Mouse (Mus musculus): ENCODE results near the gene Intu.

Intu gene

GRCm38 (mm10) chr3:40531286-40532141 is at the start of gene Intu:
Gene Intu, plus strand, starts transcription at chr3:40531286.
- DNase-seq (ENCODE audit: low spot score): no peak

- DNase-seq (ENCODE audit: low spot score): no peak
Measured at GRCm38 (mm10) chr3:40483221-40483654, 47.8 kb upstream of the Intu start.

DNA sequence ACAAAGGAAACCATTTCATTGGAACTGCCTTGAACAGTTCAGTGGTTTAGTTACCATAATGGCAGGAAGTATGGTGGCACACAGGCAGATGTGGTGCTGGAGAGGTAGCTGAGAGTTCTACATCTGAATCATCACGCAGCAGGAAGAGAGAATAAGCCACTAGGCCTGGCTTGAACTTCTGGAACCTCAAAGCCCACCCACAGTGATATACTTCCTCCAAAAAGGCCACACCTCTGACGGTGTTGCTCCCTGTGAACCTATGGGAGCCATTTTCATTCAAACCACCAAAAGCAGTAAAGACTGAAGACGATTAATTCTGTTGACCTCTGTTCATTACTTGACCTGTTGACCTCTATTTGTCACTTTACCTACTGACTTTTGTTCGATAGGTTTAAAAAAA is 43.7 kb upstream of the Intu start:
- no peak for DNase-seq (ENCODE audit: low spot score)

DNA sequence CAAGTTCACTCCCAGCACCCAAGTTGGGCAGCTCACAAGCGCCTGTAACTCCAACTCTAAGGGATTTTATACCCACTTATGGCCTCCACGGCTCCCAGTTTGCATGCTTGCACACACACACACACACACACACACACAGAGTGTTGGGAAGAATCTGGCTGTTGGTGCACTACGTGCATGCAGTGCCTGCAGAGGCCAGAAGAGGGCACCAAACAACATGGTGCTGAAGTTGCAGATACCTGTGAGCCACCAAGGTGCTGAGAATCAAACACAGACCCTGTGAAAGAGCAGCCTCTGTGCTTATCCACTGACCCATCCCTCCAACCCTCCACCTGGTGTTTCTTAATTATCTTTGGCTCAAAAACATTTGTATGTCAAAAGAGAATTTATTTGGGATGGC is 39.3 kb upstream of the Intu start:
- no peak for DNase-seq (ENCODE audit: low spot score)

DNA sequence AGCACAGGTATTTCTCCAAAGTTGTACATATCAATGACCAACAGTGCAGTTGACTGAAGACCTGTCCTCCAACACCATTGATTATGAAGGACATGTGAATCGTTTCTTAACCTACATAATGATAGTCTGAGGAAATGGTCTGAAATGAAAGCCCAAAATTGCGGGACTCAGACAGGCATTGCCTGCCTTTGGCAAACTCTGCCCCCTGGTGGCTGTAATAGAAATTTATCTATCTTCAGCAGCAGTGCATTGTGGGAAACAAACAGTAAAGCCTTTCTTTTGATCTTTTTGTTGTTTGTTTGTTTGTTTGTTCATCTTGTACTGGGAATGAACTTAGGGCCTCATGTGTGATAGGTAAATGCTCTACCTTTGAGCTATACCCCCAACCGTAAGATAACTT is 32.2 kb upstream of the Intu start:
- DNase-seq (ENCODE audit: low spot score): no peak

DNA sequence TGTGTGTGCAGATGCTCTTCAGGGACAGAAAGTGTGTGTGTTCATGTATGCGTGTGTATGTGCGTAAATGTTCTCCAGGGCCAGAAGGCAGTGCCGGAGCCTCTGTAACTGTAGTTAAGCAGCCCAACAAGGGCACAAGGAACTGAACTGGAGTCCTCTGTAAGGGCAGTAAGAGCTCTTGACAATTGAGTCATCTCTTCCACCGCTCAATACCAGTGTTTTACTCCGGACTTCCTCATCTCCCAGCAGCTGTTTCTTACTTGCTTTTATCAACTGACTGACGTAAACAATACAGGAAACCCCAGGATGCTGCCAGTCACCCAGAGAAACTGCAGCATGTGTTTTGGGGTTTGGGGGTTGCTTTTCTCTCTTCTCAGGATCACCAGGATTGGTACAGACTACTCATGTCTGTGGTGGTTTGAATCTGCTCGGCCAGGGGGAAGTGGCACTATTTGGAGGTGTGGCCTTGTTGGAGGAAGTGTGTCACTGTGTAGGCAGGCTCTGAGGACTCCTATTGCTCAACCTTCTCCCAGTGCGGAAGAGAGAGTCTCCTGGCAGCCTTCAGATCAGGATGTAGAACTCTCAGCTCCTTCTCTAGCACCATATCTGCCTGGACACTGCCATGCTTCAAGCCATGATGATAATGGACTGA is 30.8 kb upstream of the Intu start:
- DNase-seq (ENCODE audit: low spot score): no peak

DNA sequence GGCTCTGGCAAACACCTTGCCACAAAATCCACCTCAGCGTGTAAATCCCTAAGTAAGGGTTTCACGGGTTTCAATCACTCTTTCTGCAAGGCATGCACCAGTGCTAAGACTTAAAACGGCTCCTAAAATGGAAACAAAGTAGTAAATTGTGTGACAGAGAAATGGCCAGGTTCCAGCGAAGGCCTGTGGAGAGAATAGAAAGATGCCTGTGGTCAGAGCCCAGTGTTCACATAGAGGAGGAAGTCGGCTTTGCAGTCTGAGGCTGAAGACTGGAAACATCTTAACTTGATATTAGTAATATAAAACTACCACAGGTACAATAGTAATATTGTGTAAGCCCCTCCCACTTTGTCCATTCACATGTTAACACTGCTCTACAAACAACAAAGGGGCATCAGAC is 26.7 kb upstream of the Intu start:
- DNase-seq (ENCODE audit: low spot score): no peak

GRCm38 (mm10) chr3:40505451-40506014 is 25.6 kb upstream of the Intu start:
- no peak for DNase-seq (ENCODE audit: low spot score)

- no peak for DNase-seq (ENCODE audit: low spot score)
Measured at GRCm38 (mm10) chr3:40508927-40509576, 22.0 kb upstream of the Intu start.

GRCm38 (mm10) chr3:40510567-40510966 is 20.5 kb upstream of the Intu start:
- DNase-seq (ENCODE audit: low spot score): no peak

DNA sequence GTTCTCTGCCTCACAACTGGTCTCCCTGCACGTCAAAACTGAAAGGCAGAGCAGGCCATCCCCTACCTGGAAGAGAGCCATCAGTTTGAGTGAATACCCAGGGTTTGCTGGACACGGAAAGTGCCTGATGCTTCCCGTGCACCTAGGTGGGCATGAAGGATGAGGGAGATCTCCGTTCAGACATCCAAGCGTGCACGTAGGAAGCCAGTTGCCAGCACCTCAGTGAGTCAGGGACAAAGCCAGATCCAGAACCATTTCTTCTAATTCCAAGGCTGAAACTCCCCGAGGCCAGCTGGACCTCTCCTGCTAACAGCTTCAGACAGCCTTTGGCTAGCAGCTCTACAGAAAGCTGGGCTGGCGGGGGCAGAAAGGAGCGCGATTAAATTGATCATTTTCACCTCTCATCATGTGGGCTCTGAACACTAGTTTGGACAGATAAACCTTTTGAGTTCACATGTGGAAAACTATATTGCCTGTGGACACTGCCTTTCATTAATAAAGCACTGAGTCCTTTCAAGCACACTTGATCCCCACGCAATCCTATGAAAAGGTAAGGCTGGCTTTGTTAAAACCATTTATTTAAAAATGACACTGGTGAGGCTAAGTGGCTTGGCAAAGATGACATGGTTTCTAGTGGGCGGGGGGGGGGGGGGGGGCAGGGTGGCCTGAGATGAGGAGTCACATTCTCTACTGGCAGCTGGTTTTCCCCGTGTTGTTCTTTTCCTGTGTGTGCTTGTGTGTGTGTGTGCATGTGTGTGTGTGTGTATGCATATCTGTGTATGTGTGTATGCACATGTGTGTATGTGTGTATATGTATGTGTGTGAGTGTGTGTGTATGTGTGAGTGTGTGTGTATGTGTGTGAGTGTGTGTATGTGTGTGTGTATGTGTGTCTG is 17.9 kb upstream of the Intu start:
- no peak for DNase-seq (ENCODE audit: low spot score)

DNA sequence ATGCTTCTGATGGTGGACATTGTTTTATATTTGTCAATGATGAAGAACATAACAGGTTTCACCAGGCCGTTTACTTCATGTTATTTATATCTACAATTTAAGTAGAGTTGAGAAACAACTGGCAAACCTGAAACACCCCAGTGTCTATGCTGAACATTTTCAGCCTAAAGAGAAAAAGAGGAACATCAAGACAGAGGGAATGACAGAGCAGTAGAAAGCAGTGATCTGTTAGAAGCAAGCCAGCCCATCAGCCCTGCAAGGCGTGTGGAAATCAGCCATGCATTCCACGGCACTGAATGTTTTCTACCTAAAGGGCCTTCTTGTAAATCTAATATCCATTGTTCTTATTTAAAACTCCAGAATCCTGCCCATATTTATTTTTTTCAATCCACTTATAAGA is 12.8 kb upstream of the Intu start:
- DNase-seq (ENCODE audit: low spot score): no peak

GRCm38 (mm10) chr3:40519555-40519954 is 11.5 kb upstream of the Intu start:
- DNase-seq (ENCODE audit: low spot score): no peak

DNA sequence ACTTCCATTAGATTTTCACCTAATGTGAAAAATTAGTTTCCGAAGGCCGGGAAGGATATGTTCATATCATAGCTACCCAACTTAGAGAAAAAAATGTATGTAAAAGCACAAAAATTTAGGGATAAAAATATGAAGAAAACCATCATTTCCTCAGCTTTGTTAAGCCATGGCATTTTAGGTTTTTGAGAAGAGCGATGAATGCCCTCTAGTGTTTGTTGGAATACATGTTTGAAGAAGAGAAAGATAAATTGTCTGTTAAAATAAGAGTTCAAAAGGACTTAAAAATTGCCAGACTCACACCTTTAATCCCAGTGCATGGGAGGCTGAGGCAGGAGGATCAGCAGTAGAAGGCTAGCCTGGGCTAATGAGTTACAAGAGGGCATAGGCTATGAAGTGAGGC is 10.5 kb upstream of the Intu start:
- DNase-seq (ENCODE audit: low spot score): no peak

- no peak for DNase-seq (ENCODE audit: low spot score)
Measured at GRCm38 (mm10) chr3:40522446-40522845, 8.6 kb upstream of the Intu start.

DNA sequence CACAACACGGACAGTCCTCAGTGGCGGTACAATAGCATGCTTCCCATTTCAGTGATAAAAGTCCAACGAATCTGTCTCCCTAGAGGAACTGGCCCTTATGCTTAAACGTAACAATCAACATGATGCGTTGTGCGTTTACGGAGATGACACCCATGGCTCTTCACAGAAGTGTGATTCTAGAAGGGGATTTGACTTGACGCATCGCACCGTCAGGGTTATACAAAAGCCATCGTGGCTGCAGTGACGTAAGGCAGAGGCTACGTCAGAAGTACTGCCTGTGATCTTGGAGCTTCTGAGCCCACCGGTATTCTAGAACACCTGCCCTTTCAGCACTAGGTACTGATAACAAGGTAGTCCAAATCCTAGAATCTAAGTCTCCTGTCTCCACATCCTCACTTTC is 8.2 kb upstream of the Intu start:
- DNase-seq (ENCODE audit: low spot score): no peak

- no peak for DNase-seq (ENCODE audit: low spot score)
Measured at GRCm38 (mm10) chr3:40523371-40523783, 7.7 kb upstream of the Intu start.

GRCm38 (mm10) chr3:40524841-40525240 is 6.2 kb upstream of the Intu start:
- no peak for DNase-seq (ENCODE audit: low spot score)

DNA sequence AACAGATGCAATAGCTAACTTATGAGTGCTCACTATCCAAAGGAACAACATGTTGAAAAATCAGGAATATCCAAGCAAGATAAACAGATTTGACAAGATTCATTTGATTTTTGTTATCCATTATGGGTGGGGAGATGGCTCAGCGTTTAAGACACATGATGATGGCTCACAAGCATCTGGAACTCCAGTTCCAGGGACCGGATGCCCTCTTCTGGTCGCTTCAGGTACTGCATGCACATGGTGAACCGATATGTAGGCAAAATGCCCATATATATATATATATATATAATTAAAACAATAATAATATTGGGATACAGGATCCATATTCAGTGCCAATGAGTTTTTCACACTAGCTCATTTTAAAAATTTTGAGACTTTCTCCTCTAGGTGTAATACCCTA is 5.7 kb upstream of the Intu start:
- no peak for DNase-seq (ENCODE audit: low spot score)

DNA sequence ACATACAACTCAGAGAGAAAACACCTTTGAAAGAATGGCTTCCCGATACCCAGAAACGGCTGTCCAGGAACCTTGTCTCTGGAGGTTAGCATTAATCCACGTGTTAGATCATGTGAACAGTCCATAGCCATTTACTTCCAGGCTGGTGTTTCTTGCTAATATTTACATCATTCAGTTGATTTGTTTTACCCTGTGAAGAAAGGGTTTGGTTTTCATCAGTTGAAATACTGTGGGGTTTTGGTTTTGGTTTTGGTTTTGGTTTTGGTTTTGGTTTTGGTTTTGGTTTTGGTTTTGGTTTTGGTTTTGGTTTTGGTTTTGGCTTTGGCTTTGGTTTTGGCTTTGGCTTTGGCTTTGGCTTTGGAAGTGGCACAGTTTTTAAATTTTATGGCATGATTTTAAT is 5.0 kb upstream of the Intu start:
- no peak for DNase-seq (ENCODE audit: low spot score)

DNA sequence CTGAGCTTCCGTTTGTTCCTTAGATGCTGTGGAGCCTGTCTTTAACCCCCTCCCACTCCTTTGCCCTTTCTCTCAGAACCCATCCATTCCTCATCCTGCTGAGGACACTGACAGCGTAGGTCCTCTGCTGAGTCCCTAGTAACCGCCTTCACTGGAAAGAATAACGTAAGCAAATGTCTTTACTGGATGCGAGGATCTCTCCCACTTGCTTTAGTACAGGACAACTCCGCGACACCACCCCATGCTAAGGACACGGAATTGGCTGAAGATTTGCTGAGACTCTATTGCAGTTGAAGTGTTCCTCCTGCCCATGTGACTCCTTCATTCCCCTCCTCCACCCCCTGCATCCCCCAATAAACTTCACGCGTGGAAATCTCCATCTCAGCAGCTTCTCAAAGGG is 3.9 kb upstream of the Intu start:
- DNase-seq (ENCODE audit: low spot score): no peak

All from layer of hippocampus, adult 9-10 months (tissue).